Mouse (Mus musculus): ENCODE measurements around the gene Gm27021. TPM values are rescaled to one million over a fixed set of nuclear protein-coding genes. Genes with fewer than 3 reads are reported as not detected.

The Gm27021 gene
- polyA plus RNA-seq, 1 experiment from 2014 or later: 3.2 TPM

DNA sequence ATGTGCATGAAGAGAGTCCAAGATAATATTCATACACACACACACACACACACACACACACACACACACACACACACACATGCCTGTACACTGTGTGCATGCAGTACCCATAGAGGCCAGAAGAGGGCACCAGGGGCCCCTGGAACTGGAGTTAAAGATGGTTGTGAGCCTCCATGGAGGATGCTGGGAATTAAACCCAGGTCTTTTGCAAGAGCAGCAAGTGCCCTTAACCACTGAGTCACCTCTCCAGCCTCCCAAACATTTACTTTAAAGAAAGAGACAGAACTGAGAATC lies 30.0 kb upstream of the Gm27021 start:
- H3K9me3 ChIP-seq: 0 out of 2 replicates have a peak, but pooled peaks cover 3% of the 10 kb centered on the region
- DNase-seq (ENCODE audit: low spot score): no peak
- peaks cover 24% of the 10 kb centered on the region for H3K4me1 ChIP-seq (replicated peaks)
- H3K4me3 ChIP-seq: no peak overlapping the region
- no peaks in the 10 kb centered on the region for H3K36me3 ChIP-seq
- peaks cover 11% of the 10 kb centered on the region; the same call in 1 of the 2 replicates for H3K27me3 ChIP-seq (ENCODE audit: insufficient read depth, poor library complexity, severe bottlenecking)
- no peak overlapping the region for H3K27ac ChIP-seq

DNA sequence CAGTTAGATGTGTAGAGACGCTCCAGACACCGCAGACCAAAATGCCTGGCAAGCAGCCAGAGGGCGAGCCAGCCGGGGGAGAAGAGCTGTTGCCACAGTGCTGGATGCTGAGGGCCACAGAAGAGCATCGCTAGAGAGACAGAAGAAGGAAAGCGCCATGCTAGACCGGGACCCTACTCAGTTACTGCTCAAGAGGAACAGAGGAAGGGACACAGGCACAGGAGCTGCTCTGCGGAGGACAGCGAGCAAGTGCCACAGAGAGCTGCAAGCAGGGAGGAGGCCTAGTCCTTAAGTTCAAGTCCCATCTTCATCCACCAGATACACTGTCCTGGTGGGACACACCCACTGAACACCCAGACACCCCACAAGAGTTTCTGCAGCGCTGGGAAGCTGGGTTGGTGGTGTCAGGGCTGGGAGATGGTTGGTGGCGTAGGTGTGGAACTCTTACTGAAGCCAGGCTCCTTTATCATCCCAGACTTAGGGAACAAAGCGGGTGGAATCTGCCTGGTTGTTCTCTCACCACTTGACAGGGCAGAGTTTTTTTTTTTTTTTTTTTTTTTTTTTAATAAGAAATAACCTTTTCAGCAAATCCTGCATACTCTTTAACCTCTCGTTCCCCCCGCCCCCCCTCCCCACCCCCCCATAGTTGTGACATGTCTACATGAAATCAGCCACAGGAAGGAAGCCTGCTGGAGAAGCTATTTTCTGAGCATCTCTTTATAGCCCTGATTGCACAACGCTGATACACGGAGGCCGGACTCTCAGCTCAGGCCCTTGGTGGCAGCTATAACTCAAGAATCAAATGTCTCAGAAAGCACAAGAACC lies 29.5 kb upstream of the Gm27021 start:
- no peak for DNase-seq (ENCODE audit: low spot score)
- WGBS: 89% methylated on average over 17 of the region's 17 CpGs
- Histone ChIP-seq H3K36me3 (no peaks in the 10 kb centered on the region), H3K27ac (0 out of 2 replicates have a peak overlapping the region, but pooled peaks have one; percentile 4), H3K9me3 (0 out of 2 replicates have a peak, but pooled peaks cover 3% of the 10 kb centered on the region), H3K4me3 (no peak overlapping the region), H3K27me3 (ENCODE audit: insufficient read depth, poor library complexity, severe bottlenecking) (peaks cover 11% of the 10 kb centered on the region; the same call in 1 of the 2 replicates), H3K4me1 (replicated peaks) (peaks cover 26% of the 10 kb centered on the region)

DNA sequence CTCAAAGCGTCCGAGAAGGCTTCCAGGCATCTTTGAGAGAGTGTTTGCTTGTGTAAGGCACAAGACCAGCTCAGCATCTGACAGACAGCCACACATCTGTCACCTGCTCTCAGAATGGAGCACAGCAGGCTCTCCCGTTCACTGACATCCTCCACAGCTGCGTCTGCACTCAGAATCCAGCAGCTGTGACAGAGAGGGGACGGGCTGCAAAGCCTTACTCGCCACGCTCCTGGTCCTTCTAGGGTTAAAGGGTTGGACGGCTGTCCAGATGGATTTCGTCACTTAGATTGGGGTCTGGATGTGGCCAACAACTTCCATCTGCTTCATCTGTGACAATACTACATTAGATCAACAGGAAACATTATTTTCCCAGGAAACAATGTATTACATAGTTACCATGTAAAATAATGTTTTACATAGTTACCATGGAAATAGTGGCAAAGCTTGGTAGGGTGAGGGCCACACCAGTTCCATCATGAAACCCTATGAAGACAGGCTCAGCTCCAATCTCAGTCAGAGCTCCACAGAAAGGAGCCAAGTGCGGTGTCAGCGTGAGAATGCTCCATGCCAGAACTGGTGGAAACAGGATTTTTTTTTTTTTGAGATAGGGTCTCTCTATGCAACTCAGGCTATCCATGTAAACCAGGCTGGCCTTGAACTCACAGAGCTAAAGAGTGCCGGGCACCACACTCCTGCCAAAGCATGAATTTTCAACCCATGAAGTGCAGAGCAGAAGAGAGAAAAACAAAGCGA lies 28.7 kb upstream of the Gm27021 start:
- no peak for DNase-seq (ENCODE audit: low spot score)
- Histone ChIP-seq H3K4me1 (replicated peaks) (peaks cover 20% of the 10 kb centered on the region), H3K27ac (0 out of 2 replicates have a peak overlapping the region, but pooled peaks have one; percentile 19), H3K36me3 (no peaks in the 10 kb centered on the region), H3K9me3 (0 out of 2 replicates have a peak, but pooled peaks cover 3% of the 10 kb centered on the region), H3K4me3 (no peak overlapping the region), H3K27me3 (ENCODE audit: insufficient read depth, poor library complexity, severe bottlenecking) (peaks cover 5% of the 10 kb centered on the region; the same call in 1 of the 2 replicates)
- WGBS: 65% methylated on average over 13 of the region's 13 CpGs

DNA sequence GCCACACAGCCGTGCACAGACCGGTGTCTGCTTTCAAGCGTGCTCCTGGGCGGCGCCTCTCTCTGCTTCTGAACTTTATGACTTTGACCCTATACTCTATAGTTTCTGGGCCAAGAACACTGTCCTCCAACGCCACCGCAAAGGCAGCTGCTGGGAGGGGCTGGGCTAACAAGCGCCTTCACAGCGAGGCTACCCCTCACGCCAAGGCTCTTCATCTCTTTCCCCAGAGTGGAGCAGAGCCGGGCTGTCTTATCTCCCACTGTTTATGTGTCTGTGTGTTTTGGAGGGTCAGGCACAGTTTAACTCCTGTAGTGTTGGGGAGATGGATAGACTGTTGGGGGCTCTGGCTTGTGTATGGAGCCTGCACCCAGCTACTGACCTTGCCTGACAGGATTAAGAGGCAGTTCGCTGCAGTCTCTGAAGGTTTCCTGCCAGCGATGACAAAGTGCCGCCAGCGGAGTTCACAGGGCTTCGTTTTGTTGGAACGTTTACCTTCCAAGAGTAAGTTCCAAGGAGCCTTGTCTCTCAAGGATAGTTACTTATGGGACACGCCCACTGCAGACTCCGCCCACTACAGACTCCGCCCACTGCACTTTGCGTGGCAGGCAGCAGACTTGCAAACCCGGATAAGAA lies 26.1 kb upstream of the Gm27021 start:
- H3K27me3 ChIP-seq (ENCODE audit: insufficient read depth, poor library complexity, severe bottlenecking): peaks cover 5% of the 10 kb centered on the region; the same call in 1 of the 2 replicates
- H3K9me3 ChIP-seq: 0 out of 2 replicates have a peak, but pooled peaks cover 3% of the 10 kb centered on the region
- no peaks in the 10 kb centered on the region for H3K36me3 ChIP-seq
- peaks cover 16% of the 10 kb centered on the region for H3K4me1 ChIP-seq (replicated peaks)
- no peak for DNase-seq (ENCODE audit: low spot score)
- H3K27ac ChIP-seq: no peak overlapping the region; the same call in 1 of the 2 replicates
- no peak overlapping the region for H3K4me3 ChIP-seq
- WGBS: 56% methylated on average over 22 of the region's 22 CpGs

DNA sequence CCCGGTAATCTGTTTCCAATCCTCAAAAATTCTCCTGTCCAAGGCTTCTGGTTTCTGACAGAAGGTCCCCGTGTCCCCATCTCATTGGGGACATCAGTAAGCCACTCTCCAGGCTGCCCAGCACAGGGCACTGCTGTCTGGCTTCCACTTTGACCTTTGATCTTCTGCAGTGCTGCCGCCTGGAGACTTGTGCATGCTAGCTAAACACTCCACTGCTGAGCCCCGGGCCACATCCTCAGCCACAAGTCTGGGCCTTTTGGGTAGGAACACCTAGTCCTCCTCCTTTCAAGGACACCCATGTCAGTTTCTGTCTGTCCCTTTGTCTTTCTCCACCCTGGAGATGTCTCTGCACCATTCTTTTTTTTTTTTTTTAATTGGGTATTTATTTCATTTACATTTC lies 25.1 kb upstream of the Gm27021 start:
- 59% methylated on average over 4 of the region's 4 CpGs for WGBS
- DNase-seq (ENCODE audit: low spot score): no peak
- H3K4me3 ChIP-seq: no peak overlapping the region

DNA sequence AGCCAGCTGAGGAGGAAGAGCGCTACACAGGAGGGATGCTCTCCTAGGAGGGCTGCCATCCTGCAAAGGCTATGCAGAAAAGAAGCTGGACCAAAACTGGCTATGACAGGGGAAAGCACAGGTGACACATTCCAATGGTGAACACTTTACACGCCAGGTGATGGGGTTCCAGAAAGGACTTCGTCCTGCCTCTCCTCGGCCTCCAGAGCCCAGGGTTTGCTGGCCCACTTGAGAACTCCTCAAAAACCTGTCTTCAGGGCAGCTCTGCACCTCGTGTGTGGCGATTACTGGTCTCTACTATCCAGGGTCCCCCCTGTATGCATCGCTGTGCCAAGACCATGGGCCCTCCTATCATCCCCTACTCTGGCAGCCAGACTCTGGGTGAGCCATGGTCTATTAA lies 20.6 kb upstream of the Gm27021 start:
- H3K36me3 ChIP-seq: no peaks in the 10 kb centered on the region
- no peak for DNase-seq (ENCODE audit: low spot score)
- 91% methylated on average over 7 of the region's 7 CpGs for WGBS
- peaks cover 24% of the 10 kb centered on the region for H3K4me1 ChIP-seq (replicated peaks)
- H3K27me3 ChIP-seq (ENCODE audit: insufficient read depth, poor library complexity, severe bottlenecking): peaks cover 4% of the 10 kb centered on the region; the same call in 1 of the 2 replicates
- no peak overlapping the region for H3K27ac ChIP-seq
- no peaks in the 10 kb centered on the region for H3K9me3 ChIP-seq
- H3K4me3 ChIP-seq: no peak overlapping the region

More for the DNA sequence above, 25.1 kb upstream of the Gm27021 start:
- H3K27ac ChIP-seq: no peak overlapping the region
- peaks cover 5% of the 10 kb centered on the region; the same call in 1 of the 2 replicates for H3K27me3 ChIP-seq (ENCODE audit: insufficient read depth, poor library complexity, severe bottlenecking)
- H3K9me3 ChIP-seq: 0 out of 2 replicates have a peak, but pooled peaks cover 2% of the 10 kb centered on the region
- H3K4me1 ChIP-seq (replicated peaks): peaks cover 16% of the 10 kb centered on the region
- no peaks in the 10 kb centered on the region for H3K36me3 ChIP-seq

DNA sequence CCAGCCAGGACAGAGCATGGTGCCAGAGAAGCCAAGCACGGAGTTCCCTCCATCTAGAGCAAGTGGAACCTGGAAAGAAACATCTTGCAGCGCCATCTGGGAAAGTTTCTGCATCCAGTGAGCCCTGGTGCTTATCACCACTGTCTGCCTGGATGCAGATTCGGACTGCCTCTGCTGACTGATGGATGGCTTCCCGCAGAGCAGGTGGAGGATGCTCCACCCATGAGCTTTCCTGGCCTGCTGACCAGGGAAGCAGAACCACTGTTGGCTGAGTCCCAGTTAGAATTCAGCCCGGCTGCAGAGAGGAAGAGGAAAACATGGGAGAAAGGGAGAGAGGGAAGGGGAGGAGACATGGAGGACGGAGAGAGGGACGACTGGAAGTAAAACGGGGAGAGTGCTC lies 19.9 kb upstream of the Gm27021 start:
- H3K4me1 ChIP-seq (replicated peaks): peaks cover 23% of the 10 kb centered on the region
- no peak for DNase-seq (ENCODE audit: low spot score)
- H3K36me3 ChIP-seq: no peaks in the 10 kb centered on the region
- WGBS: 74% methylated on average over 8 of the region's 8 CpGs
- peaks cover 4% of the 10 kb centered on the region; the same call in 1 of the 2 replicates for H3K27me3 ChIP-seq (ENCODE audit: insufficient read depth, poor library complexity, severe bottlenecking)
- H3K9me3 ChIP-seq: no peaks in the 10 kb centered on the region
- H3K27ac ChIP-seq: no peak overlapping the region
- H3K4me3 ChIP-seq: no peak overlapping the region

DNA sequence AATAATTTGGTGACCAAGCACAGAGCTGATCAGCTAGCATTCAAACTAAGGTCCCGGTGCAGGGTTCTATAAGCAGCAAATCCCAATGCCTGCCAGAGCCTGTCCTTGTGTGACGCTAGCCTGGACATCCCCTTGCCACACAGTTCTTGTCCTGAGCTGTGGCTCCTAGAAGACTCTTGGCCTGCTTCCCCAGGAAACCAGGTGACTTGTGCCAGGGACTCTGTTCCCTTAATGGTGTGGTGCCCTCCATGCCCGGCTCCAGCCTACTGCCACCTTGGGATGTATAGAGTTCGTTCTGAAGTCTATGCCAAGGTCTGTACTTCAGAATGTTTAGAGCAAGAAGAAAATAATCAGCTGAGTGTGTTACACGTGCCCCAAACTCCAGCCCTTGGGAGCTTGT lies 18.7 kb upstream of the Gm27021 start:
- DNase-seq (ENCODE audit: low spot score): no peak
- no peak overlapping the region for H3K27ac ChIP-seq
- no peak overlapping the region for H3K4me3 ChIP-seq
- H3K36me3 ChIP-seq: no peaks in the 10 kb centered on the region
- 85% methylated on average over 5 of the region's 5 CpGs for WGBS
- peaks cover 21% of the 10 kb centered on the region for H3K4me1 ChIP-seq (replicated peaks)
- peaks cover 4% of the 10 kb centered on the region; the same call in 1 of the 2 replicates for H3K27me3 ChIP-seq (ENCODE audit: insufficient read depth, poor library complexity, severe bottlenecking)
- H3K9me3 ChIP-seq: no peaks in the 10 kb centered on the region

DNA sequence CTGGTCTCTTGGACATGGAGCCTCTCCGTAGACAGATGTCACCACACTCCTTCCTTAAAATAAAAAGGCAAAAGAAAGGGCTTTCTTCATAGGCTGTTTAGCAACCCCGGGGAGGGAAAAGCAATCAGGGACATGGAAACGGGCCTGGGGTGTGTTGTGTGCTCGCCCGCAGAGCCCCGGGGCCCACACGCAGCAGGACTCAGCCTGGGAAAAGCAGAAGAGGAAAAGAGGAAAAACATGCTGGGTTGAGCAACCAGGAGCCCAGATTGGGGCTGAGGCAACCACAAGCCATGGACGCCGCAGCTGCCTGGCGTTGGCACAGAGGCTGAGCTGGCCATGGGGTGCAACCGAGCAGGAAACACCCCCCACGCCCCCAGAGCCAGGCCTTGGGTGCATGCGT lies 18.2 kb upstream of the Gm27021 start:
- DNase-seq (ENCODE audit: low spot score): no peak
- no peaks in the 10 kb centered on the region for H3K36me3 ChIP-seq
- peaks cover 21% of the 10 kb centered on the region for H3K4me1 ChIP-seq (replicated peaks)
- no peak overlapping the region for H3K27ac ChIP-seq
- WGBS: 89% methylated on average over 13 of the region's 13 CpGs
- H3K27me3 ChIP-seq (ENCODE audit: insufficient read depth, poor library complexity, severe bottlenecking): peaks cover 7% of the 10 kb centered on the region; the same call in 1 of the 2 replicates
- H3K4me3 ChIP-seq: no peak overlapping the region
- no peaks in the 10 kb centered on the region for H3K9me3 ChIP-seq

DNA sequence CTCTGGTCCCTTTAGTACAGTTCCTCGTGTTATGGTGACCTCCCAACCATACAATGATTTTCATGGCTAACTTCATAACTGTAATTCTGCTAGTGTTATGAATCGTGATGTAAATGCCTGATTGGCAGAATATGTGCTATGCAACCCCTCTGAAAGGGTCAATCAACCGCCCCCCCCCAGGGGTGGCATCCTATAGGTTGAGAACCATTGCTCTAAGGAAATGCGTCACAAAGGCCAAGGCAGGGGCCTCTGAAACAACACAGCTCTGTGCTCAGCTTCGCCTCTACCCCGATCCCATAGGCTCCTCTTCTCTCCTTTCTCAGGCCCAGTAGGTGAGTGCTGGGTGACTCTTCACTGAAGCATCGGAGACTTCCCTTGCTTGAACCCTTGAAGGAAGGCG lies 17.7 kb upstream of the Gm27021 start:
- no peaks in the 10 kb centered on the region for H3K36me3 ChIP-seq
- no peak overlapping the region for H3K27ac ChIP-seq
- no peak for DNase-seq (ENCODE audit: low spot score)
- 85% methylated on average over 8 of the region's 8 CpGs for WGBS
- H3K4me1 ChIP-seq (replicated peaks): peaks cover 21% of the 10 kb centered on the region
- H3K9me3 ChIP-seq: no peaks in the 10 kb centered on the region
- peaks cover 10% of the 10 kb centered on the region; the same call in 1 of the 2 replicates for H3K27me3 ChIP-seq (ENCODE audit: insufficient read depth, poor library complexity, severe bottlenecking)
- no peak overlapping the region for H3K4me3 ChIP-seq

DNA sequence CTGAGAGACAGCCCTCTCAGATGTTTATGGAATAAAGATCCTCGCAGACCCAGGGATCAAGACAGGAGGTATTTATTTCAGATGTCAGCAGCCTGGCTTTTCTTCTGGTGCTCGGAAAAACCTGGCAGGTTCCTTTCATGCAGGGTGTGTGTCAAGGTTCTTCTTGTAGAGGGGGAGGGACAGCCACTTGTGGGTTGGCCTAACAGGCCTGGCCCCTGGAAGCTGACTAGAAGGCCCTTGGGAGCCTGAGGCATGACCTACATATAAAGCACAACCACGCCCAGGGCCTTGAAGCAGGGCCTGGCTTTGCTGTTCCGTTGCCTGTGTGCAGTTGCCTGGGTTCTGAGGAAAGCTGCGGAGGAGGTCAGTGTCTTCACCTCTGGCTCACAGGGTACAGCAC lies 17.2 kb upstream of the Gm27021 start:
- no peak overlapping the region for H3K27ac ChIP-seq
- peaks cover 21% of the 10 kb centered on the region for H3K4me1 ChIP-seq (replicated peaks)
- WGBS: 77% methylated on average over 5 of the region's 5 CpGs
- H3K9me3 ChIP-seq: no peaks in the 10 kb centered on the region
- DNase-seq (ENCODE audit: low spot score): no peak
- no peaks in the 10 kb centered on the region for H3K36me3 ChIP-seq
- H3K4me3 ChIP-seq: no peak overlapping the region
- peaks cover 10% of the 10 kb centered on the region; the same call in 1 of the 2 replicates for H3K27me3 ChIP-seq (ENCODE audit: insufficient read depth, poor library complexity, severe bottlenecking)

DNA sequence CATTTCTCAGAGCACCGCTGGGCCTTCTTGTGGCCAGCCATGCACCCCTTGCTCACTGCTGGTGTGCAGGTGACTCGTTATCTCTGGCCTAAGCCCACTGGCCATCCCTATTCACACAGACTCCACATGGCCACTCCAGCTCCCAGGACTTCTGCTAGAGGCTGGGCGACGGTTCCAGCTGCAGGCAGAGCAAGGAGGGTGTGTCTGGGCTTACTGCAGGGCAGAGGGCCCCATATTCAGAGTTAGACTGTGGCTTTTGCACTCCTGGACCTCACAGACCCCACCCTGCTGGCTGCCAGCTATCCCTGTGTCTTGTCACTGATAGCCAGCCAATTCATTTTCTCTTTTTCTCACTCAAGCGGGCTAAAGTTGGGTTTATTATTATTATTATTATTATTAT lies 16.2 kb upstream of the Gm27021 start:
- H3K9me3 ChIP-seq: no peaks in the 10 kb centered on the region
- peaks cover 21% of the 10 kb centered on the region for H3K4me1 ChIP-seq (replicated peaks)
- no peak for DNase-seq (ENCODE audit: low spot score)
- WGBS: 69% methylated on average over 5 of the region's 5 CpGs
- H3K27me3 ChIP-seq (ENCODE audit: insufficient read depth, poor library complexity, severe bottlenecking): peaks cover 16% of the 10 kb centered on the region; the same call in 1 of the 2 replicates
- H3K36me3 ChIP-seq: no peaks in the 10 kb centered on the region
- H3K27ac ChIP-seq: peak overlapping the region; percentile 25; the same call in 1 of the 2 replicates
- H3K4me3 ChIP-seq: no peak overlapping the region

Data from hindbrain, embryonic 10.5 days (tissue).